Mouse (Mus musculus) cerebellum, postnatal 4 days (tissue): ENCODE data around the gene Tmem135.

Experiments
- DNase-seq, 2 experiments: peaks; one replicate each; pipeline ENCODE4 v3.0.0; 2022; ENCODE audit warnings: low spot score in 2 of 2, mixed read lengths in 1 of 2

The Tmem135 gene

DNA sequence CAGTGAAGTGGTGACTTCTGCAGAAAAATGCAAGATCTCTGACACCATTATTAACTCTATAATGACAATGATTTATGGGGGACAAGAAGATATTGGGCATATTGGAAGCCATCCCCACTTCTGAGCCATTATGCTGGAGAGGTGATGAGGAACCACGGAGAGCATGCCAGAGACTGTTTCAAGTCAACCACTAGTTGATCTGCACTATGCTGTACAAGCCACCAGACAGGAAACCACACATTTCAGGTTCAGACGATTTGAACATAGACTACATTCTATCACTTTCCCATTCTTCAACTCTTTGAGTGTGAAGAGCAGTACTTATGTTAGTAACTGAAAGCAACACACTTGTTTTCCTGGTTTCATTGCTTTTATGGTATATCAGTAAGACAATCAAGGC is 297.6 kb downstream of the Tmem135 start:
- no peak for DNase-seq

DNA sequence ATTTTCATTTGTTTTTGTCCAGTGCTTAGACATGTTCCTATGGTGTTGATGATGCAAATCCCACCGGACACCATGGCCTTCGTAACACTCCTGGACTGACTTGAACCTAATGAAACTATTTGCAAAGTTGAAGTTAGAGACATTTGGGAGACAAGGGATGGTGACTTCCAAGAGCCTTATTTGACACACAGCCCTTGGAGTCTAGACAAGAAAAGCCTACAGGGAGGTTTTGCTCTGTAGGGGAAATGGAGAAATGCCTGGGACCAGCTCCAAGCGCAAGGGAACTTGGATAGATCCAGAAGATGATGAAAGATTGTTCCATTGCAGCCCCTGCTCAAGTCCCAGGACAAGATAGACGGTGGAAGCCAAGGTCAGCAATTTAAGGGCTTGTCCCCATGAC is 304.3 kb downstream of the Tmem135 start:
- DNase-seq = no peak
